Mouse (Mus musculus) lung, adult 2 months (tissue): Measurements from ENCODE around the gene Ssu2. TPM values are rescaled to one million over a fixed set of nuclear protein-coding genes. Genes with fewer than 3 reads are reported as not detected.
A peak's percentile ranks its signal among the peaks of the same experiment; 100 is the strongest.

Source experiments
- DNase-seq: peaks from one replicate; pipeline ENCODE4 v3.0.0; 2022
- H3K4me1 ChIP-seq: fragments of 200-500 bp; 2 replicates; pipeline ENCODE4 v1.6.1; 2011; ENCODE audit warnings: low read length; ENCODE audit not compliant: control insufficient read depth, insufficient read depth
- H3K4me3 ChIP-seq: fragments of 200-500 bp; replicated peaks from 2 replicates; pipeline ENCODE3; 2011; ENCODE audit warnings: low read depth, mild to moderate bottlenecking, control low read depth, low read length; ENCODE audit errors: extremely low read depth
- CTCF ChIP-seq: fragments of 200-500 bp; IDR thresholded peaks from 2 replicates; pipeline ENCODE4 v1.5.1; 2011; ENCODE audit warnings: mild to moderate bottlenecking, low read length, control low read depth; ENCODE audit not compliant: insufficient read depth
- POLR2A ChIP-seq: fragments of 200-500 bp; IDR thresholded peaks from 2 replicates; pipeline ENCODE4 v1.6.1; 2011; ENCODE audit warnings: low read depth, mild to moderate bottlenecking, control low read depth, low read length, borderline replicate concordance; ENCODE audit errors: extremely low read depth
- WGBS: fragments of 180-500 bp; shearing (Covaris S2); methylation state at CpG from one replicate; pipeline ENCODE4 v1.1.7; 2018; 5-methylcytosine and 5-hydroxymethylcytosine counted together
- polyA plus RNA-seq: library from polyadenylated mRNA; depleted of rRNA; stranded (reverse); fragments of >200 nt; gene quantifications from 2 replicates; pipeline ENCODE4 v1.2.3, GENCODE M21; 2012; rRNA removed

Ssu2 gene
- polyA plus RNA-seq = 1.2 and 1.3 TPM in 2 replicates

DNA sequence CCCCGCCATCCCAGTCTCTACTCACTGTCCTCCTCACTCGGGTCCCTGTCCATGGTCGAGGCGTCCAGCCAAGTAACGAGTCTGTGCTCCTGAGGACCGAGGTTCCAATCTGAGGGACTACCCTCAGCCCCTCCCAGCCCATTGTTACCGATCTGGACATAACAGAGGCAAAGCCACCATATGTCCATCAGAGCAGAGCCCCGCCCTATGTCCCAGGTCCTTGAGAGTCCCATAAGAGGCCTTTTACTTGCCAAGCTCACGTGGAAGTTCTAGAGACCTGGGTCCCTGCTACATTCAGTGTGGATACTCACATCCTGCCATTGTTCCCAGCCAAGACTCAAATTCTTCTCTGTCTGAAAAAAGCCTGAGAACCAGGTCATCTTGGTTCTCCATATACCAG is at the start of gene Ssu2:
Gene Ssu2 (minus strand): TSS at position 77 of the 400 bp plus-strand sequence.
- WGBS = 51% methylated on average over 9 of the region's 9 CpGs
- TF ChIP-seq CTCF (no peak), POLR2A (no peak)
- no peaks in the 10 kb centered on the region for H3K4me1 ChIP-seq
- no peak for DNase-seq
- H3K4me3 ChIP-seq = no peak within 1 kb of the TSS

DNA sequence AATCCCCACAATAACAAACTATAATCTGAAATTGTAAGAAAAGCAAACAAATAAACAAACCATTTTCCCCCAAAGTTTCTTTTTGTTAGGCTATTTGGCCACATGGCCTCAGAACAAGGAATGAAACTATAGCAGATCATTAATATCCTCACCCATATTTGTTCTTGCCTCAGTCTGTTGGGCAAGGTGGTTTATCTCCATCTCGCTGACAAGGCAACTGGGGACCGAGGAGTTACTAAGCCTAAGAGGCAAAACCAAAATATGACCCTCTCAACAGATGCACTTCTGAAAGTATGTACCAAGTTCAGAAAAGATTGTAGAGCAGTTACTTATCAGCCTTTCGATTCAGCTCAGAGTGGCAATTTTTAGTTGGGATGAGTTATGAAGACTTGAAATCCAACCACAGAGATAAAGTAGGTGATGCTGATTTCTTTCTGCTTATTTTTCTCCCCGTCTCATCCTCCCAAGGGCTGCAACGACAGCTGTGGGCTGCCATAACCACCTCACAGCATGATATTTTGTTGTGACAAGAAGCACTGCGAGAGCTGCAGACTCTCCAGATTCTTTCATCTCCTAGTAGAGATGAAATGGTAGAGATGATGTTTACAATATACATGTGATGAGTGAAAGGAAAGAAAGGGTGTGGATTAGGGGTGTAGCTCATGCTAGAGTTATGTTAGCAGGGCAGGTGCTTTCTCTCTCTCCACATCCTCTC is 38.4 kb upstream of the Ssu2 start:
- 47% methylated on average over 6 of the region's 6 CpGs for WGBS
- DNase-seq = no peak
- TF ChIP-seq POLR2A = no peak
- no peak overlapping the region for H3K4me3 ChIP-seq
- no peaks in the 10 kb centered on the region; the same call in 1 of the 2 replicates for H3K4me1 ChIP-seq

DNA sequence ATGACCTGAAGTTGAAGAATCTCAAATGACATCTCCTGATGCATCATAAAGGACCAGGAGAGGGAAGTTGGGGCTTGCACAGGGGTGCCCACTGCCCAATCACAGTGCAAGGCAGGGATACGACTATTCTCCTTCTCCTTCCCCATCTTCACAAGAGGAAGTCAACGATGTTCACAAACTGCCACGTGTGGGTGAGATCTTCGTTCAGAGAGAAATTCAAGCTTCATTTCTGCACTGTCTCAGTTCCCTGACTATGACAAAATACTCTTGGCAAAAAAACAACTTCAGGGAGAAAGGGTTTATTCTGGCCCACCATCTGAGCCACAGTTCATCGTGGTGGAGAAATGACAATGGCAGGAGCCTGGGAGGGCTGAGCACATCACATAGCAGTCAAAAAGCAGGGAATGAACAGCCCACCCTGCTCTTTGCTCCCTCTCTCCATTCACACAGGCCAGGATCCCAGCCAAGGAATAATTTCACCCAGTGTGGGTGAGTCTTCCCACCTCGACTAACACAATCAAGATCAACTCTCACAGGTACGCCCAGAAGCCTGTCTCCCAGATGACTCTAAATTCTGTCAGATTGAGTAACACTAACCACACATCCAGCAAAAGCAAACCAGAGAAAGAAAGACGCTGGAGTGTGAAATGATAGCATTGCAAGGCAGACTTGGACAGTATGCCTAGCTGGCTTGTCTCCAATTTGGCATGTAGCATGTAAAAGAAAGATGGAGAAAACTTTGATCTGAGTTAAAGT is 36.1 kb upstream of the Ssu2 start:
- Histone ChIP-seq H3K4me3 (no peak overlapping the region), H3K4me1 (no peaks in the 10 kb centered on the region; the same call in 1 of the 2 replicates)
- WGBS = 60% methylated on average over 8 of the region's 8 CpGs
- TF ChIP-seq CTCF (no peak), POLR2A (no peak)
- DNase-seq = no peak

DNA sequence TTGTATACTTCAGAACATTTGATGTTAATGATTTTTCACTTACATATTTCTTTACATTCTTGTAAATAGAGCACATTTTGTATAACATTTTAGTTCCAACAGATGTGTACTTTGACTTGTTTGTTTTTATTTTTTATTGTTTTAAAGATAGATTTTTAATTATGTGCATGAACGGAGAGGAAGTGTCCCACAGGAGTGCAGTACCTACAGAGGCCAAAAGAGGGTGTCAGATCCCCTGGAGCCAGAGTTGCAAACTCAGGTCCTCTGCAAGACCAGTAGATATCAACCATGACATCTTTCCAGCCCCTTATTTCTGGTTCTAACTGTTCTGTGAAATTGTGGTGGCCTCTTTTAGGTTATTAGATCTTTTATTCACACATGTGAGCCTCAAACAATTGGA is 33.1 kb upstream of the Ssu2 start:
- 97% methylated on average over 1 of the region's 1 CpGs for WGBS
- TF ChIP-seq POLR2A = no peak
- no peak for TF ChIP-seq CTCF
- no peaks in the 10 kb centered on the region; the same call in 1 of the 2 replicates for H3K4me1 ChIP-seq
- DNase-seq = no peak
- no peak overlapping the region for H3K4me3 ChIP-seq

DNA sequence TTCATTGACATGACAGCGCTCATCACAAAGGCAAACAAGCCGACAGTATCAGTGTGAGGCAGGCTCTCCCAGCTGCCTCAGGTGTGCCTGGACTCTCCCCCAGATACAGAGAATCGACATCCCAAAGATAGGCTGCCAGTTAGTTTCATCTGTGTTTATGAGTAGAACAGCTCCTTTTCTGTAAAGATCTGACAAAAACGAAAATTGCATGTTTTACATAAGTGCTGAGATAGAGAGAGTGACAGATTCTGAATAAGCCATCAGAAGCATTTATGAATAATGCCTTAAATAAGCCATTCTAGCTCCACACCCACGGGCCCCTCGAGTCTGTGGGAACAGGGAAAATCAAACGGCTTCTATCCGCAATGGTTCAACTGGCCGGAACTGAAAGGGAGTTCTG is 31.5 kb upstream of the Ssu2 start:
- 60% methylated on average over 9 of the region's 9 CpGs for WGBS
- TF ChIP-seq POLR2A (no peak), CTCF (no peak)
- Histone ChIP-seq H3K4me1 (no peaks in the 10 kb centered on the region; the same call in 1 of the 2 replicates), H3K4me3 (no peak overlapping the region)
- no peak for DNase-seq

DNA sequence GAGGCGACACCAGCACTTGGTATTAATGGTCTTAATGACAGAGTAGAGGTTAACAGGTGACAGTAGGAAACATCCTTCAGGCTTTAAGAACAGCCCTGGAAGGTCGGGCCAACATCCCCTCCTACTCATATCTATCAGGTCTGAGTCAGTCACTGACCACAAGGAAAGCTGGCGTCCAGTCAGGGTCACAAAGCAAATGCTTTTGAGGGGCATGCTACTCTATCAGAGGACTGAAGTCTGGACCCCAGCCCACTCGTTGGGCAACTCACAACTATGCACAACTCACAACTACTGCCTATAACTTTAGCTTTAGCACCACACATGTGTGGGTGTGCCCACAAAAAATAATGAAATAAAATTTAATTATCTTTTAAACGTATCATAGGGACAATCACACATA is 16.3 kb upstream of the Ssu2 start:
- peaks cover 15% of the 10 kb centered on the region for H3K4me1 ChIP-seq
- no peak overlapping the region for H3K4me3 ChIP-seq
- 82% methylated on average over 5 of the region's 5 CpGs for WGBS
- no peak for DNase-seq
- no peak for TF ChIP-seq POLR2A
- no peak for TF ChIP-seq CTCF

DNA sequence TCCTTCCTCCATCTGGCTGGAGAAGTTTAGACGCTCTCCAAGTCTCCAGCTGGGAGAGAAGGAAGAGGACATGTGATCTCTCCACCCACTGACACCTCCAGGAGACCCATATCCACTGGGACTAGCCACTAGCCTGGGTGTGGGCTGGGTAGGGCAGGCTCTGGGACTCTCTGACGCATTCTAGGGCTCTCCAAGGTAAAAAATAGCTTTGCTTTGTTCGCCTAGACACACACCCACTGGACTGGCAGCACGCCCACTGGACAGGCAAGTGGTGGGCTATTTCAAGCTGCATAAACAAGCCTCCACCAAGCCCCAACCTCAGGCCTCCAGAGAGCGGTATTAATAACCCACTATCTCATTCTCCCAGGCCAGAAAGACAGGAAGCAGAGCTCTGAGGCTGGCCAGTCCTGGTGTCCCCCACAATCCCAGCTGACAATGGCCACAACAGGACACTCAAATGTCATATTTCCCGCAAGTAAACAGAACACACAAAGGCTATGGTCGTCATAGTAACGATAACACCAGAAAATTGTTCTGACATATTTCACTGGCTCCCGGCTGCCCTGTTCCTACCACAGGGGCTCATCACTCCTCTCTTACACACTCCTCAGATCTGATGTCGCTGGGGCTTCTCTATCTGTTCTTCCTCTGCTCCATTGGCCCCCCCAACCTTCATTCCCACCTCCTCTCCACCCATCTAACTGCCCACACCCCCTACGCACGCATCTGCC is 14.3 kb upstream of the Ssu2 start:
- peaks cover 15% of the 10 kb centered on the region for H3K4me1 ChIP-seq
- 27% methylated on average over 12 of the region's 12 CpGs for WGBS
- no peak overlapping the region for H3K4me3 ChIP-seq
- DNase-seq = peak; percentile 47
- TF ChIP-seq POLR2A (no peak), CTCF (no peak)

DNA sequence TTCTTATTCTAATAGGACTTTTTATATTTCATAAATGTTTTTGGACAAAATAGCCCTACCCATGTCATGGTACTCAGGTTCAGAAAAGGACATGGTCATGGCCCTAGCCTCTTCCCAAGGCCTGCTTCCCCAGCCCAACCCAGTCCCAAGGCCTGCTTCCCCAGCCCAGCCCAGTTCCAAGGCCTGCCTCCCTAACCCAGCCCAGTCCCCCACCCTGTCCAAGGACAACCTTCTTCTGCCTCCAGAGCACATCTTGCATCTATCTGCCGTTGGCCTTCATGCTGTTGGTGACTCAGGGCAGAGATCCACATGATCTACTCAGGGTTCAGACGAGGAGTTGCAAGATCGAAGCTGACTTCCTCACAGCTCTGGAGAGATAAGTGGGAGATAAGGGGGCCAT is 9.5 kb upstream of the Ssu2 start:
- TF ChIP-seq CTCF (no peak), POLR2A (no peak)
- Histone ChIP-seq H3K4me3 (no peak overlapping the region), H3K4me1 (peaks cover 9% of the 10 kb centered on the region)
- no peak for DNase-seq
- whole genome bisulfite sequencing = 44% methylated on average over 3 of the region's 3 CpGs

DNA sequence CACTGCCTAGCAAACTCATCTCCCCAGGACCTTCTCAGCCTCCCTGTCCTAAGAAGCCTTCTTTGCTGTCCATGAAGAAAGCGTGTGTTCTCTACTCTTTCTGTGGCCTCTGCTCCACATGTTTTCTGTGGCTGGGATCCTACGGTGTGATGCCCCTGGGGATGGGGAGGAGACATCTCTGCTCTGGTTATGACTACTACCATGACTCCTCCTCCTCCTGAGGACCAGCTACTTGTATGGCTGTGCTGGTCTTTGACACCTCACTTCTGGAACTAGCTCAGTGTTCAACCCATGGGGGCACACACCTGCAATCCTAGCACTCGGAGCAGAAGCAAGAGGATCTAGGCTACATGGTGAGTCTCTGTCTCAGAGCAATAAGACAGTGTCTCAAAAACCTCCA is 8.5 kb upstream of the Ssu2 start:
- Histone ChIP-seq H3K4me1 (peaks cover 4% of the 10 kb centered on the region; the same call in 1 of the 2 replicates), H3K4me3 (no peak overlapping the region)
- no peak for DNase-seq
- WGBS = 83% methylated on average over 3 of the region's 3 CpGs
- no peak for TF ChIP-seq CTCF
